Mouse (Mus musculus): ENCODE results near the gene Scnm1. TPM values are rescaled to one million over a fixed set of nuclear protein-coding genes. Genes with fewer than 3 reads are reported as not detected.
A peak's percentile ranks its signal among the peaks of the same experiment; 100 is the strongest.

Scnm1 gene
- polyA plus RNA-seq, 1 experiment from 2014 or later = 23.7 TPM

- no peak for TF ChIP-seq CTCF (IDR thresholded peaks at IDR 0.05; ENCODE audit: low read depth)
- no peak for TF ChIP-seq EP300 (IDR thresholded peaks at IDR 0.05; ENCODE audit: low read depth)
- no peak overlapping the region for H3K4me2 ChIP-seq (ENCODE audit: low read depth, low read length)
- peaks cover 20% of the 10 kb centered on the region for H3K36me3 ChIP-seq (replicated peaks; ENCODE audit: insufficient read depth, low read length)
- no peak overlapping the region for H3K4me3 ChIP-seq (ENCODE audit: low read depth, low read length)
- WGBS (ENCODE audit: insufficient replicate concordance) = 66% methylated on average over 6 of the region's 6 CpGs
- H3K27ac ChIP-seq (ENCODE audit: low read depth) = no peak overlapping the region
- H3K9ac ChIP-seq (replicated peaks) = no peak overlapping the region
- H3K27me3 ChIP-seq (ENCODE audit: insufficient read depth, low read length) = no peaks in the 10 kb centered on the region
- no peak for ATAC-seq
- DNase-seq = no peak
- H3K9me3 ChIP-seq (ENCODE audit: low read length) = no peaks in the 10 kb centered on the region
- H3K4me1 ChIP-seq (ENCODE audit: insufficient read depth) = peaks cover 13% of the 10 kb centered on the region
Observed at GRCm38 (mm10) chr3:95129226-95129651, 4.6 kb downstream of the Scnm1 start.

- peak; percentile 60 for DNase-seq
- Histone ChIP-seq H3K4me2 (ENCODE audit: low read depth, low read length) (no peak overlapping the region), H3K9me3 (ENCODE audit: low read length) (no peaks in the 10 kb centered on the region), H3K9ac (replicated peaks) (no peak overlapping the region), H3K4me1 (ENCODE audit: insufficient read depth) (peaks cover 8% of the 10 kb centered on the region), H3K4me3 (ENCODE audit: low read depth, low read length) (no peak overlapping the region), H3K27me3 (ENCODE audit: insufficient read depth, low read length) (no peaks in the 10 kb centered on the region), H3K36me3 (replicated peaks; ENCODE audit: insufficient read depth, low read length) (peaks cover 29% of the 10 kb centered on the region), H3K27ac (ENCODE audit: low read depth) (no peak overlapping the region)
- no peak for TF ChIP-seq EP300 (IDR thresholded peaks at IDR 0.05; ENCODE audit: low read depth)
- TF ChIP-seq CTCF (IDR thresholded peaks at IDR 0.05; ENCODE audit: low read depth) = no peak
- WGBS (ENCODE audit: insufficient replicate concordance) = 40% methylated on average over 5 of the region's 5 CpGs
- peak; percentile 34; the same call in 1 of the 2 replicates for ATAC-seq
Observed at GRCm38 (mm10) chr3:95124972-95125371, 8.8 kb downstream of the Scnm1 start.

- 58% methylated on average over 6 of the region's 6 CpGs for WGBS (ENCODE audit: insufficient replicate concordance)
- H3K9ac ChIP-seq (replicated peaks) = no peak within 1 kb of the TSS
- peak; percentile 65 for TF ChIP-seq CTCF (IDR thresholded peaks at IDR 0.05; ENCODE audit: low read depth)
- TF ChIP-seq EP300 (IDR thresholded peaks at IDR 0.05; ENCODE audit: low read depth) = no peak
- DNase-seq (no peak), ATAC-seq (no peak)
- H3K4me1 ChIP-seq (ENCODE audit: insufficient read depth) = peaks cover 8% of the 10 kb centered on the region
- peaks cover 31% of the 10 kb centered on the region for H3K36me3 ChIP-seq (replicated peaks; ENCODE audit: insufficient read depth, low read length)
- H3K9me3 ChIP-seq (ENCODE audit: low read length) = no peaks in the 10 kb centered on the region
- no peak within 1 kb of the TSS for H3K27ac ChIP-seq (ENCODE audit: low read depth)
- no peaks in the 10 kb centered on the region for H3K27me3 ChIP-seq (ENCODE audit: insufficient read depth, low read length)
- no peak within 1 kb of the TSS for H3K4me2 ChIP-seq (ENCODE audit: low read depth, low read length)
- no peak within 1 kb of the TSS for H3K4me3 ChIP-seq (ENCODE audit: low read depth, low read length)
Observed at GRCm38 (mm10) chr3:95124246-95124645, 9.6 kb downstream of the Scnm1 start, which contains the start of gene Tmod4. TSS of gene Tmod4 (plus strand) at chr3:95124476.

GRCm38 (mm10) chr3:95121580-95121979 lies 12.2 kb downstream of the Scnm1 start:
- no peak overlapping the region for H3K4me3 ChIP-seq (ENCODE audit: low read depth, low read length)
- peaks cover 8% of the 10 kb centered on the region for H3K4me1 ChIP-seq (ENCODE audit: insufficient read depth)
- peaks cover 40% of the 10 kb centered on the region for H3K36me3 ChIP-seq (replicated peaks; ENCODE audit: insufficient read depth, low read length)
- peak overlapping the region; percentile 60; the same call in 1 of the 2 replicates for H3K27ac ChIP-seq (ENCODE audit: low read depth)
- DNase-seq (no peak), ATAC-seq (peak; percentile 35; the same call in 1 of the 2 replicates)
- H3K9me3 ChIP-seq (ENCODE audit: low read length) = no peaks in the 10 kb centered on the region
- TF ChIP-seq EP300 (IDR thresholded peaks at IDR 0.05; ENCODE audit: low read depth) (peak; percentile 41; the same call in 1 of the 2 replicates), CTCF (IDR thresholded peaks at IDR 0.05; ENCODE audit: low read depth) (no peak)
- H3K27me3 ChIP-seq (ENCODE audit: insufficient read depth, low read length) = no peaks in the 10 kb centered on the region
- H3K9ac ChIP-seq (replicated peaks) = no peak overlapping the region
- no peak overlapping the region for H3K4me2 ChIP-seq (ENCODE audit: low read depth, low read length)
- 62% methylated on average over 6 of the region's 6 CpGs for WGBS (ENCODE audit: insufficient replicate concordance)

- Histone ChIP-seq H3K9ac (replicated peaks) (no peak overlapping the region), H3K36me3 (replicated peaks; ENCODE audit: insufficient read depth, low read length) (peaks cover 44% of the 10 kb centered on the region), H3K4me1 (ENCODE audit: insufficient read depth) (peaks cover under 1% of the 10 kb centered on the region), H3K4me2 (ENCODE audit: low read depth, low read length) (no peak overlapping the region), H3K27ac (ENCODE audit: low read depth) (no peak overlapping the region), H3K9me3 (ENCODE audit: low read length) (no peaks in the 10 kb centered on the region), H3K27me3 (ENCODE audit: insufficient read depth, low read length) (no peaks in the 10 kb centered on the region), H3K4me3 (ENCODE audit: low read depth, low read length) (no peak overlapping the region)
- 82% methylated on average over 2 of the region's 2 CpGs for WGBS (ENCODE audit: insufficient replicate concordance)
- TF ChIP-seq EP300 (IDR thresholded peaks at IDR 0.05; ENCODE audit: low read depth) = no peak
- DNase-seq (no peak), ATAC-seq (no peak)
Observed at GRCm38 (mm10) chr3:95117751-95118150, 16.1 kb downstream of the Scnm1 start.

GRCm38 (mm10) chr3:95112760-95113159 lies 21.1 kb downstream of the Scnm1 start:
- Histone ChIP-seq H3K4me3 (ENCODE audit: low read depth, low read length) (no peak overlapping the region), H3K27me3 (ENCODE audit: insufficient read depth, low read length) (no peaks in the 10 kb centered on the region), H3K4me2 (ENCODE audit: low read depth, low read length) (no peak overlapping the region), H3K36me3 (replicated peaks; ENCODE audit: insufficient read depth, low read length) (peaks cover 6% of the 10 kb centered on the region; the same call in 1 of the 2 replicates), H3K27ac (ENCODE audit: low read depth) (no peak overlapping the region), H3K4me1 (ENCODE audit: insufficient read depth) (peaks cover 13% of the 10 kb centered on the region), H3K9ac (replicated peaks) (no peak overlapping the region), H3K9me3 (ENCODE audit: low read length) (no peaks in the 10 kb centered on the region)
- ATAC-seq = no peak
- 91% methylated on average over 1 of the region's 1 CpGs for WGBS (ENCODE audit: insufficient replicate concordance)
- no peak for TF ChIP-seq CTCF (IDR thresholded peaks at IDR 0.05; ENCODE audit: low read depth)
- TF ChIP-seq EP300 (IDR thresholded peaks at IDR 0.05; ENCODE audit: low read depth) = no peak
- no peak for DNase-seq
